Mouse (Mus musculus) cerebellum, postnatal 4 days (tissue): Measurements from ENCODE around the gene Gm9844.
"Not testable (repeated sequence)": the region's sequence is repeated elsewhere in the genome, so short reads cannot be mapped to it uniquely, and the experiment has no call there.

Source experiments
- DNase-seq, 2 experiments: peaks; one replicate each; pipeline ENCODE4 v3.0.0; 2022; ENCODE audit warnings: low spot score in 2 of 2, mixed read lengths in 1 of 2

The Gm9844 gene

DNA sequence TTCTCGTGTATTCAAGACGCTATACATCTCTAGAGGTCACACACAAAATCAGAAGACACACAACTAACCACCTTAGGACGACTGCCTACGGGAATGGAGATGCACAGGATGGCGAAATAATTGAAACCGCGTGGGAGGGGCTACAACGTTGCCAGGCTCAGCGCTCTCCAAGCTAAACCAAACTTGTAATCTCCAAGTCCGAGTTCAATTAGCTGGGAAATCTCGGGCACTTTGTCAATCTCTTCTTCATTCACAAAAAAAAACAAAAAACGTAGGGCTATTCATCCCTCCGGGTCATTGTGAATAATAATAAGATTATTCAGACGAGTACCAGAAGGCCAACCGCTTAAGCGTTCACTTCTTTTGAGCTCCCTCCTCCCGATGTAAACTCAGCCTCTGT, 7.1 kb downstream of the Gm9844 start:
- DNase-seq: no peak

DNA sequence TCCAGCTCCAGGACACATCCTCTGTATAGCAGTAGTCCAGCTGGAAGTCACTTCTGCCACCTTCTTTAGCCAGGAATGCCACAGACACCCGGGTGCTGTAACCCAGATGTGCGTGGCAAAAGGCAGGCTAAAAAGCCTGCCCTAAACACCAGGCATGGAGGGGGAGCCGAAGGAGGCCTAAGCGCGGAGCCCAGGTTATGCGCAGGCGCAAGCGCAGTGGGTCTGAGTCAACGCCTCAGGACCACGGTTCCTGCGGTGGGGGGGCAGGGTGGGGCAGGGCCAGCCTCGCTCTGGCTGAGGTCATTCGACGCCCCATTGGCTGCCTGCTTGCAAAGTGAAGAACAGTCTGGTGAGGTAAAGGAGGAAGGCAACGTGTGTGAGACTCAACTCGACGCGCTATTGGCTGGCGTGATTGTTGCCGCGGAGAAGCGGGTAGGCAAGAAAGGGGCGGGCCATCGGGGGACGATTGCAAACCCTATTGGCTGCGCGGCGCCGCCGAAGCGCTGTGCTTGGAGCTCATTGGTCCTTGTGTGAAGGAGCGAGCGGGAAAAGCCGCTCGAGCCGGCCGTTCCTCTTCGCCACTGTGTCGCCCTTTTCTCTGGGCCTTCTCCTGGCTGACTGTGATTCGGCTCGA, 7.6 kb downstream of the Gm9844 start, which contains the start of the genes Lypd4 and Dmrtc2:
TSS of gene Lypd4 (minus strand) at position 410 of the 634 bp plus-strand sequence.
TSS of gene Dmrtc2 (plus strand) at position 526 of the 634 bp plus-strand sequence.
- DNase-seq: no peak

DNA sequence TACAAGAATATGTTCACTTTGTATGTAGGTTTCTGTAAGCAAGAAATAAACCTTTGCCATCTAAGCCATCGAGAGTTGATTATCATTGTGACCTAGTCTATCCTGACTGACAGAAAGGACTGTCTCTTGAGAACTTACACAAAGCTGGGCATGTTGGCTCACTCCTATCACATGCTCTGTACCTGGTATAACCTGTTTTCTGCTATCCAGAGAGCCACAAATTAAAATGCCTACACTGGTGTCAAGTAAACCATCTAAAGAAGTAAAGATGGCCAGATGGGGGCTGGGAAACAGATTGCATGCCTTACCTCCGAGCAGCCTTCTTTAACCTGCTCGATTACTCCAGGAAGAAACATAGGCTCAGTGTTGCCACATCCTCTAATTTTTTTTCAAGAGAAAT, 15.6 kb downstream of the Gm9844 start:
- no peak for DNase-seq

DNA sequence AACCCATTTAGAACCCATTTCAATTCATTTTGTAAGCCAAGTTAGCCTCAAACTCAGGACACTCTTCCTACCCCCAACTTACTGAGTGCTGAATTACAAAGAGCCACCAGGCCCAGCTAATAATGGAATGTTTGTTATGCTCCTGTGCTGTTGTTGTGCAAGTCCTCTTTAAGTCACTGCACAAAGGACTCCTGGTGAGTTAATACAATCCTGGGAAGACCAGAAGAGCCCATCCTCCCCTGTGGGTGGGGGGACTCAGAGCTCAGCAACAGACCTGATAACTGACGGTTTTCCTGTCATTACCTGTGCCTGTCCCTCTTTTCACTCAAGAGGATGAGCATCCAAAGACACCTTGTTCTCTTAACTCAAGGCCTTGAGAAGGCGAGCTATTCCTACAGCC, 17.6 kb downstream of the Gm9844 start:
- DNase-seq: no peak

DNA sequence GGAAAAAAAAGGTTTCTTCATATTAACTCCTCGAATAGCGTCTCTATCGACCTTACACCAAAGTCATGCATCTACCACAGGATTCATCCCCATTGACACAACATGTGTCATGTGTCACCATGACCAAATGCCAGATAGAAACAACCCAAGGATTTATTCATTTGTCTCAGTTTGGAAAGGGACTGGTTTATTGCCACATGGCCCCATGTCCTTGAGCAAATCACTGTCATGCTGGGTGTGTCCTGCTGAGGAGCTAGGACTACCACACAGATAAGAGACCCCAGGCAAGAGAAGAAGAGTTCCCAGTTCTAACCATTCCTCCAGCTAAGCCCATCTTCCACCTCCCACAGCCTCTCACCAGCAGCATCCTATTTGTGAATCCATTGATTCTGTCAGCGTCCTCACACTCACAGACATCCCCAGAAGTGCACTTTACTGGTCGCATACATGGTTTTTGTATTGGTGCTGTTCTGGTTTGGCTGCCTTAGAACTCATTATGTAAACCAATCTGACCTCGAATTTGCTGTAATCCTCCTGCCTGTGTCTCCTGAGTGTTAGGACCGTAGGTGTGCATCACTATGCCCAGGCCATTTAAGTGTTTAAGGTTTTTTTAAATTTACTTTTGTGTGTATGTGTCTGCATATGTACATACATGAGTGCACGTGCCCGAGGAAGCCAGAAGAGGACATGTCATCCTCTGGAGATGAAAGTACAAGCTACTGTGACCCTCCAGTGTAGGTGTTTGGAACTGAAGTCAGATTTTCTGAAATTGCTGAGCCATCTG, 20.6 kb downstream of the Gm9844 start:
- DNase-seq: no peak

DNA sequence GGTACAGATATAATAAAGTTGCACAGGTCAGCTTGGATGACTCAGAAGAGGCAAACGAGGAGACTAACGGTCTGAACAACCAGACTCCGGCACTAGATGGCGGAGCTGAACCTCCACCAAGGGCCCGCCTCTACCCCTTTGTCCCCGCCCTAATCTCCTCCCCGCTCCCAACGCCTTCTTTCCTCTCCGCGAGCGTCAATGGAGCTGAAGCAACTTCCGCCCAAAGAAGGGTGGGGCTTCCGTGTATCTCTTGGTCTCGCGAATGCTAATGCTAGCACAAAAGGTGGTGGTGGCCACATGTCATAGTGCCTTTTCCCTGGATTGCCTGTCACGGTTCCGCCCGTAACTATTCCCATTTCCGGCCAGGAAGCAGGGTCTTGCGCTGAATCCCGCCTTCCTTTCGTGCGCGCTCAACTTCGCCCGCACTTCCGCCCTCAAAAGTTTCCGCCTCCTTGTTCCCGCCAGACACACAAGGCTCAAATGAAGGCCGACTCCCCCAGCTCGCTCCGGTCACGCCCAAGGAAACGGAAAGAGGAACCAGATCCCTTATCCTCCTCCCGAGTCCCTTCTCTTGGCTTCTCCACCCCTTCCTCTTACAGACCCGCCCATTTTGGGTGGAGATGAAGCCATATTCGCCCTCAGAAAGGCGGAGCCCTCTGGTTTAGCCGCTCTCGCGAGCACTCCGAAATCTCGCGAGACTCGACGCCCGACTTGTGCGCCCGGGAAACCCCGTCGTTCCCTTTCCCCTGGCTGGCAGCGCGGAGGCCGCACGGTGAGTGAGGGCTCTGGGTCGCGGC, 22.1 kb downstream of the Gm9844 start, which contains the start of gene Rps19:
TSS of gene Rps19 (plus strand) at position 476 of the 797 bp plus-strand sequence.
- peak; percentile 97 to 98 for DNase-seq

DNA sequence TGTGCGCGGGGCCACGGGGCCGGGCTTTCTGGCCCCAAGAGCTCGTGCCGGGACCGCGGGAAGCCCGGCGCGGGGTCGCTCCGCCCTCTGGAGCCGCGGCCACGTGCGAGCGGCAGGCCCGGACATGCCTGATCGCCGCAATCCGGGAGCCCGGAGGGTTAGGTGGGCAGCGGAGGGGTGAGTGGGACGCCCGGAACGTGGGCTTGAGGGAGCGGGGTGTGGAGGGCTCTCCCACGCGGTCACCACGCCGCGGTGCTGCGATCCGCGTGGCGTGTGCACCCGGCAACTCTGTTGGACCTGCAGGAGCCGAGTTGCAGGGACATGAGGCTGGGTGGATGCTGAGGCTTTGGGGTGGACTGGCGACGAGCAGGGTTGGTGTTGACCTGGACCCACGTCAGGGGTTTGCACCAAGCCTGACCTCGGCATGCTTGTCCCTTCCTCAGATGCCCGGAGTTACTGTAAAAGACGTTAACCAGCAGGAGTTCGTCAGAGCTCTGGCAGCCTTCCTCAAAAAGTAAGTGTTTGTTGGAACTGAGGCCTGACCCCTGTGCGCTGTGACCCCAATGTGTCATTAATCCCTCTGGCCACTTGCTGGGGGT, 22.8 kb downstream of the Gm9844 start:
- no peak for DNase-seq

DNA sequence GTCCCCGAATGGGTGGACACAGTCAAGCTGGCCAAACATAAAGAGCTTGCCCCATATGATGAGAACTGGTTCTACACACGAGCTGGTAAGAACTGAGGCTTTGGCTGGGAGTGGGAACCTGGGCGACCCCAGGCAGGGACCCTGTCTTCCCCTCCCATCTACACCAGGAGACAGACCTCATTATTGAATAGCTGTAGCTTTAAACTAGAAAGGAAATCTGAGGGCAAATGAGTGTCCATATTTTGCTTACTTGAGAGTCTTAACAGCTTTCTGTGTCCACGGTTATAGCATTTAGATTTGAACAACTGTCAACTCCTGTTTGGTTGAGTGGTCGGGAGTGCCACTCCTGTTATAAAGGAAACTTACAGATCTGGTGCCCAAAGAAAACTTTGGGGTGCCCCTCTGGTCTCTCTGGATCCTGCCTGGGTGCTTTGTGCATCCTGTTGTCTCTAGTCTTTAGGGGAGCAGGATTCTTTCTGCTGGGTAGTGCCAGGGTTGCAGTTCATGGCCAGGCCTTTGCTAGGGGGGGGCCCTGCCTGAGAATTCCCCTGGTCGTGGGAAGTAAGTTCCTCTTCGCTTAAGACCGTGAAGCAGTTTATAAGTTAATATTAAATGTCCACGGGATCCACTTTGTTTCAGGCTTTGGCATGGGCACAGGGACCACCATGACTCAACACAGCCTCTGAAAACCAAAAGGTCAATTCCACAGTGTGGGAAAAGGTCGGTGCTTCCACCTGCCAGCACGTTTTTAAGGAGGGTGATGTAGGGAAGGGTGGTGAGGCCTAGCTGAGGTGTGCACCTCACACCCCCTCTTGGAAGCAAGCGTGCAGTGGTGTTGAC, 23.7 kb downstream of the Gm9844 start:
- no peak for DNase-seq

DNA sequence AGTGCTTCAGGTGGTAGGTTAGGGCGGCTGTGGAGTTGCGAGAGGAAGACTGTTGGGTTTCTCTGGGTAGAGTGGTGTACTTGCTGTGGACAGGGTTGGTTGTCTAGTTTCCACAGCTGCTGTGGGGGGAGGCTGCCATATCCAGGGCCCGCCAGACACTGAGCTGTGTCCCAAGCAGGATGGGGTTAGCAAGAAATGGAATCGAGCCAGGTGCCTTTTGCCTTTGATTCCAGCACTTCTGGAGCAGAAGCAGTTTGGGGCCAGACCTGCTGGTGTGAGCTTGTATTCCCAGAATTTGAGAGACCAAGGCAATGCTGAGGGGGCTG, 24.3 kb downstream of the Gm9844 start:
- DNase-seq: no peak

DNA sequence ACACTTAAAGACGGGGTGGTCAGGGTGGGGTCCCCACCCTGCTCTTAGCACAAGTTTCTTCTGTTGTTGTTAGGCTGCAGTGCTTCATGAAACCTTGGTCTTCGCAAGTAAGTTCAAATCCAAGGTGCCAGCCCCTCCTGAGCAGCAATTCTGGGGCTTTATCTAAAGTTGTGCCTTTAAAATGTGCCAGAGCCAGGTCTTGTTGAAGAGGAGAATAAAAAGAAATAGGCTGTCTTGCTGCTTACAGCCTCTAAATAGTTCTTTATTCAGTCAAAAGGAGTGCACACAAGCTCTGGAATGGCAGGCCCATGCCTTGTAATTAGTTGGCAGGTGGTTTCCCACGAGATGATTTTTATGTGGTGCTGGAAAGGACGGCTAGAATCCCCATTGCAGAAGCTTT, 25.1 kb downstream of the Gm9844 start:
- DNase-seq: no peak

DNA sequence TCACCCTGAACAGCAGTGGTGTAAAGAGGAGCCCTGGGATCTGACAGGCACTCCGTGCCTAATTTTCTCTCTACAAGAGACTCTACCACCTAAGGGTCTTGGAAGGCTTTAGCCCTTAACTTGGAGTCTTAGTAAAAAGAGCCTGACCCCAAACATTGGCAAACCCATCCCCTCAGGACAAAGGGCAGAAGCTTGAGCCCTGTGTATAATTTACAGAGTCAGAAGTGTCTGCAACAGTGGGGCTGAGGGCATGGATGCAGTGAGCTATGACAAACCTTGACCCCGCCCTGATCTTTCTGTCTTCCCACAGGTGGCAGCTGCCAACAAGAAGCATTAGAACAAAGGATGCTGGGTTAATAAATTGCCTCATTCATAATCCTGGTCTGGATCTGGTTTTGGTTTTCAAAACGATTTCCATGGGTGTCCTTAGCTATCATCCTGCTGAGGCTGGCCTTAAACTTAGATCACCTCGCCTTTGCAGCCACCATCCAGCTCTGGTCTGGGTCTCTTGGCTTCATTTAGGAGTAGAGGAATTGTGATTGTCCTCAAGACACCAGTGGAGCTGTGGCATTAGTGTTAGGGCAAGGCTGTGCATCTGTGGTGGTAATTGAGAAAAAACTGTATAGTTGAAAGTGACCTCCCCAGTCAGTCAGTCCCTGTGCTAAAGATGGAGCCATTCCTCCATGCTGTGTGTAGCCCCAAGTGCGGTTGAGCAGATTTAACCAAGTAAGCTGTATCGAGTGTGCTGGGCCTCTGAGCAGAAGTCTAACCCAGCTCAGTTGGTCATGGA, 27.6 kb downstream of the Gm9844 start:
- DNase-seq: no peak

DNA sequence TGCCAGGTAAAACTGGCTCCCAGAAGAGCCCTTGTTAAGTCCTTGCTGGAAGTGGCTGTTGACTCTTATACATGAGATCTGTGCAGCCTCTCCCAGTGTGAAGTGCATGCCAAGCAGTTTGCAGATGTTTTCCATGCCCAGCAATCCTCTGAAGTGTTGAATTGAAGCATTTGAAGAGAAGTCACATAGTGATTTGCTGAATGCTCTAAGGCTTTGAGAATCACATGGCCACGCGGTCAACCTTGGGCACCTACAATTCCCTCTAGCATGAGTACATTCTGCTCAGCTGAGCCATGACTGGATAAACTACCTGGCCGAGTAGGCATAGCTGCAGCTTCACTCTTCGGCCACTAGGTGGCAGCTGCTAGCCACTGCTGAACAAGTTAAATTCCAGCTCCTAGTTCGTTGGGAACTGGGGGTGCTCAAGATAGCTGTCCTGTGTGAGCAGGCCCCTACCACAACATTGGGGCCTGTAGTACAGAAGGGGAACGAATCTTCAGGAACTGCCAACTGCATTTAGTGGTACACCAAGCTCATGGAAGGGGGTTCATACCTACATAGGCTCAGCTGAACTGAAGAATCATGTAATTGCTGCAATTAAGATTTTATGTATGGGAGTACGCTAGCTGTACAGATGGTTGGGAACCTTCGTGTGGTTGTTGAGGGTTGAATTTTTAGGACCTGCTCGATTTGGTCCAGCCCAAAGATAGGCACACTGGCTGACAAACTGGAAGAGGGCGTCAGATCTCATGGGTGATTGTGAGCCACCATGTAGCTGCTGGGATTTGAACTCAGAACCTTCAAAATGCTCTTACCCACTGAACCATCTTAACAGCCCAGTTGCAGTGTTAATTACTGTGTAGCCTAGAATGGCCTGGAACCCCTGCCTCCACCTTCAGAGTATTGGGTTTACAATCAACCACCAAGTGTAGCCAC, 28.5 kb downstream of the Gm9844 start:
- DNase-seq: peak; percentile 49 to 66

DNA sequence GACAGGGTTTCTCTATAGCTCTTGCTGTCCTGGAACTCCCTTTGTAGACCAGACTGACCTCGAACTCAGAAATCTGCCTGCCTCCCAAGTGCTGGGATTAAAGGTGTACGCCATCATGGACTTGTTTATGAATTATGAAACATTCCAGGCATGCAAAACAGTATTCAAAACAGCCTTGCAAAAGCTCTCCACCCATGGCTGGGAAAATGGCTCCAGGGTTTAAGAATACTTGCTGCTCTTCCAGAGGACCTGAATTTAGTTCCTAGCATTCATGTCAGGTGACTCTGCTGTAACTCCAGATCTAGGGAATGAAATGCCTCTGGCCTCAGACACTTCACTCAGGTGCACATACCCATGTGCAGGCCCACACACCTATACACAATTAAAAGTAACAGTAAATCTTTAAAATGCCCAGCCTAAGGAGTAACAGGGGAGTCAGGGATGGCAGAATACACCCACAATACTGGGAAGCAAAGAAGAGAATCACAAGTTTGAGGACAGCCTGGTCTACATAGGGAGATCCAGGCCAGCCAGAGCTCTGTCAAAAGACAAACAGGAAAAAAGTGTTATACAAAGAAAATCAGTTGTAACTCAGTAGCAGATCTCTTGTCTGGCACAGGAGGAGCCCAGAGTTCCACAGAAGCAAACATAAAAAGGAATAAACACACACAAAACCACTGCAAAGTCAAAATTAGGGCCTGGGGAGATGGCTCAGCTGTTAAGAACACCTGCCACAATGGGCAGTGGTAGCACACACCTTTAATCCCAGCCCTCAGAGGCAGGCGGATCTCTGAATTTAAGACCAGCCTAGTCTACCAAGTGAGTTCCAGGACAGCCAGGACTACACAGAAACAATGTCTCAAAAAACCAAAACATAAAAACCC, 29.5 kb downstream of the Gm9844 start:
- no peak for DNase-seq

DNA sequence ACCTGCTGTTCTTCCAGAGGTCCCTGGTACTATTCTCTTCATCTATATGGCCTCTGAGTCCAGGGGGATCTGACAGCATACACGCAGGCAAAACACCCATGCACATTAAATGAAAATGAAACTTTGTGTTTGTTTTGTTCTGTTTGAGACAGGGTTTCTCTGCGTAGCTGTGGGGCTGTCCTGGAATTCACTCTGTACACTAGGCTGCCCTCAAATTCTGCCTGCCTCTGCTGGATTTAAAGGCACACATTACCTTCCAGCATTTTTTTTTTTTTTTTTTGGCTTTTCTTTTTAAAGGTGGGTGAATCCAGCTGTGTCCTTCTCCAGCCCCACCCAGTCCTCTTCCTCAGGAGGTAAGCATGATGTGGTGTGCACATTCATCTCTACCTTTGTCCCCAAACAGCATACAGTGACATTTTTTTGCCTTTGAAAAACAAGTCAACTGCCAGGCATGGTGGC, 30.1 kb downstream of the Gm9844 start:
- DNase-seq: no peak

DNA sequence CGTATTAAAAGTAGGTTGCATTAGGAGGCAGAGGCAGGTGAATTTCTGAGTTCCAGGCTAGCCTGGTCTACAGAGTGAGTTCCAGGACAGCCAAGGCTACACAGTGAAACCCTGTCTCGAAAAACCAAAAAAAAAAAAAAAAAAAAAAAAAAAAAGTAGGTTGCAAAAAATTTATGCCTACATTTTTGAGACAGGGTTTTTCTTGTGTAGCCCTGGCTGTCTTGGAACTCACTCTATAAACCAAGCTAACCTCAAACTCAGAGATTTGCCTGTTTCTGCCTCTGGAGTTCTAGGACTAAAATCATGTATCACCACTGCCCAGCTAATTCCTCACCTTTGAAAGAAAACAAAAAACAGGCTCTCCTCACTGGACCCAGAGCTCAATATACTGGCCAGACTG, 33.7 kb downstream of the Gm9844 start:
- not testable (repeated sequence) for DNase-seq

DNA sequence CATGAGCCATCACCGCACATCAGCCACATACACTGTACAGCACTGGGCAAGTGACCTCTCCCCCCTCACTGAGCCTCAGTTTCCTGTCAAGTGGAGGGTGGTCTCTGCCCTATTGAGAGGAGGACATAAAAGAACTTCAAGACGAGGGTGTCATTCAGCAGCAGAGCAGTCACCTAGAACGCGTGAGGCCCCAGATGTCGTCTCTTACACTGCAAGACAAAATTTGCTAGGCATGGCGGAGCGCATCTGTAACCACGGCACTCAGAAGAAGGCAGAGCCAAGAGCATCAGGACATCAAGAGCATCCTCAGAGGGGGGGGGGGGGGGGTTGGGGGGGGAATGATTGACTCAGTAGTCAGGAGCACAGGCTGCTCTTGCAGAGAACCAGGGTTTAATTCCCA, 34.3 kb downstream of the Gm9844 start:
- no peak for DNase-seq

DNA sequence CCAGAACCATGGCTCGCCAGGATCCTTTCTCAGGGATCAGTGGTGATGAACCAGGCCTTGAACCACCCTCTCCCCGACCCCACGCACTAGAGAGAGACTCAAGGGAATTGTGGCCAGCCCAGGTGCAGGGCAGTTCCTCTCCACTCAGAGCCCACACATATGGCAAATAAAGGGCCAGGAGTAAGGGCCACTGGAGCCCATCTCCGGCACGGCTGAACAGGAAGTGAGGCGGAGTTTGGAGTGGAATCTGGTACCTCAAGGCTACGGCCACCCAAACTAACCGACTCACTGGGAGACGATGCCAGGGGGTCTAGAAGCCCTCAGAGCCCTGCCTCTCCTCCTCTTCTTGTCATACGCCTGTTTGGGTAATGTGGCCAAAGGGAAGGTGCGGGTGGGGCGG, 35.2 kb downstream of the Gm9844 start, which contains the start of gene Cd79a:
TSS of gene Cd79a (plus strand) at position 158 of the 400 bp plus-strand sequence.
- DNase-seq: no peak

DNA sequence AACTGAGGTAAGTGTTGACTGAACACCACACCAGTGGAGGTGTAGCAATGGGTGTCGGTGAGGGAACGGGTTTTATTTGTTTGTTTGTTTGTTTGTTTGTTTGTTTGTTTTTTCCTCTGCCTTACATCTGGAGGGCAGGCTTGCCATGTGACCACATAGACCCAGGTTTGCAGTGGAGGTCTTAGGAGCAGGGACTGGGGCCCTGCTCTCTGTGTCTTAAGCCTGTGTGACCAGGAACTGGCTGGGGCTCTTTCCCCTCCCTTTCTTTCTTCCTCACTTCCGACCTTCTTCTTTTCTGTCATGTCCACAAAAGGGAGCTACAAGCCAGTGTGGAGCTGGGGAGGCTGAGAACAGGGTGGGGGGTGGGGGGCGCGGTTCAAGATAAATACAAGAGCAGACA, 35.9 kb downstream of the Gm9844 start:
- DNase-seq: no peak
